Mouse (Mus musculus) layer of hippocampus, adult 2 months (tissue): ENCODE measurements at regions not wholly inside any gene's neighbourhood (a gene's known extent, or its start where the extent isn't known, plus 50 kb on each side); places are given as distances from the start of the nearest gene placed in this dataset.

ENCODE experiments used
- DNase-seq, 2 experiments: peaks; one replicate each; pipeline ENCODE4 v3.0.0; 2022; ENCODE audit warnings: low spot score in 2 of 2
- H3K27ac ChIP-seq: fragments of 200-600 bp; 2 replicates; pipeline ENCODE4 v1.8.1; 2022
- H3K4me3 ChIP-seq: fragments of 200-600 bp; 2 replicates; pipeline ENCODE4 v1.8.1; 2022; ENCODE audit warnings: mild to moderate bottlenecking
- CTCF ChIP-seq: fragments of 200-600 bp; conservative IDR thresholded peaks from 2 replicates; pipeline ENCODE4 v1.8.1; 2022; ENCODE audit warnings: antibody characterized with exemption, mild to moderate bottlenecking, moderate library complexity

GRCm38 (mm10) chr12:27283964-27284363 lies 58.4 kb downstream of the Sox11 start:
- no peak for TF ChIP-seq CTCF
- H3K4me3 ChIP-seq: no peak overlapping the region
- no peak for DNase-seq
- no peak overlapping the region for H3K27ac ChIP-seq

GRCm38 (mm10) chr12:27261965-27262364 lies 80.4 kb downstream of the Sox11 start:
- DNase-seq: no peak
- no peak for TF ChIP-seq CTCF
- H3K27ac ChIP-seq: no peak overlapping the region
- no peak overlapping the region for H3K4me3 ChIP-seq

GRCm38 (mm10) chr12:27254125-27254524 lies 88.2 kb downstream of the Sox11 start:
- Histone ChIP-seq H3K4me3 (no peak overlapping the region), H3K27ac (no peak overlapping the region)
- no peak for TF ChIP-seq CTCF
- DNase-seq: no peak

GRCm38 (mm10) chr12:27251521-27251920 lies 90.9 kb downstream of the Sox11 start:
- TF ChIP-seq CTCF: no peak
- Histone ChIP-seq H3K27ac (no peak overlapping the region), H3K4me3 (no peak overlapping the region)
- DNase-seq: no peak

GRCm38 (mm10) chr12:27248545-27248855 lies 93.9 kb downstream of the Sox11 start:
- H3K27ac ChIP-seq: peak overlapping the region; percentile 37; the same call in 1 of the 2 replicates
- TF ChIP-seq CTCF: no peak
- DNase-seq: peak; percentile 14 to 15
- H3K4me3 ChIP-seq: no peak overlapping the region

- Histone ChIP-seq H3K27ac (peak overlapping the region; percentile 37; the same call in 1 of the 2 replicates), H3K4me3 (no peak overlapping the region)
- no peak for DNase-seq
- TF ChIP-seq CTCF: no peak
Measured at GRCm38 (mm10) chr12:27247756-27248544, 94.4 kb downstream of the Sox11 start.

GRCm38 (mm10) chr12:27235748-27236147 lies 106.6 kb downstream of the Sox11 start:
- TF ChIP-seq CTCF: no peak
- no peak overlapping the region for H3K27ac ChIP-seq
- H3K4me3 ChIP-seq: no peak overlapping the region
- DNase-seq: no peak

- Histone ChIP-seq H3K4me3 (no peak overlapping the region), H3K27ac (no peak overlapping the region)
- TF ChIP-seq CTCF: no peak
- DNase-seq: no peak
Measured at GRCm38 (mm10) chr12:27221541-27221940, 120.8 kb downstream of the Sox11 start.

- no peak for DNase-seq
- H3K27ac ChIP-seq: no peak overlapping the region
- TF ChIP-seq CTCF: no peak
- H3K4me3 ChIP-seq: no peak overlapping the region
Measured at GRCm38 (mm10) chr12:27201191-27201590, 141.2 kb downstream of the Sox11 start.

GRCm38 (mm10) chr12:27194001-27194400 lies 148.4 kb downstream of the Sox11 start:
- Histone ChIP-seq H3K27ac (no peak overlapping the region), H3K4me3 (no peak overlapping the region)
- no peak for TF ChIP-seq CTCF
- DNase-seq: no peak

- DNase-seq: no peak
- no peak overlapping the region for H3K27ac ChIP-seq
- no peak for TF ChIP-seq CTCF
- H3K4me3 ChIP-seq: no peak overlapping the region
Measured at GRCm38 (mm10) chr12:27191916-27192315, 150.5 kb downstream of the Sox11 start.

- peak in 1 of 2 experiments; percentile 5 for DNase-seq
- Histone ChIP-seq H3K27ac (no peak overlapping the region), H3K4me3 (no peak overlapping the region)
- TF ChIP-seq CTCF: no peak
Measured at GRCm38 (mm10) chr12:27187480-27187879, 154.9 kb downstream of the Sox11 start.

- Histone ChIP-seq H3K4me3 (no peak overlapping the region), H3K27ac (no peak overlapping the region)
- no peak for TF ChIP-seq CTCF
- DNase-seq: no peak
Measured at GRCm38 (mm10) chr12:27182397-27183375, 159.7 kb downstream of the Sox11 start.
